Mouse (Mus musculus) neutrophil, adult 83 days (primary cell): ENCODE data around the gene Trip4. TPM values are rescaled to one million over a fixed set of nuclear protein-coding genes. Genes with fewer than 3 reads are reported as not detected.

Experiments
- total RNA-seq, 2 experiments: library from RNA; stranded (reverse); gene quantifications; one replicate each; pipeline ENCODE4 v1.2.4; 2023

Trip4 gene
- total RNA-seq = 10 to 100 TPM; 26.1 to 27.1 TPM

GRCm38 (mm10) chr9:65908394-65909300 is at the start of gene Trip4, which contains the start of gene Csnk1g1:
Gene Trip4, minus strand, starts transcription at chr9:65908794.
Gene Csnk1g1, plus strand, starts transcription at chr9:65908924.

GRCm38 (mm10) chr9:65890143-65890628 is 18.4 kb downstream of the Trip4 start, which contains the start of gene Pclaf:
Gene Pclaf, plus strand, starts transcription at chr9:65890237.

GRCm38 (mm10) chr9:65827344-65828015 is 81.1 kb downstream of the Trip4 start, which contains the start of gene Zfp609:
Gene Zfp609, minus strand, starts transcription at chr9:65827564.

Other genes with a start within 250 kb of the Trip4 start
- gene Oaz2, start 240.8 kb downstream of the Trip4 start, total RNA-seq = 10 to 100 TPM; 52.7 to 56.4 TPM
- 10 to 100 TPM; 19.8 to 21.8 TPM for gene Zfp609, start 81.2 kb downstream of the Trip4 start, total RNA-seq
- gene Pclaf, start 18.6 kb downstream of the Trip4 start, total RNA-seq = 10 to 100 TPM; 90.7 to 97.8 TPM
- gene Csnk1g1, start 130 bp upstream of the Trip4 start, total RNA-seq = 10 to 100 TPM; 36.8 to 41.6 TPM
- gene Ppib, start 151.4 kb upstream of the Trip4 start, total RNA-seq = 100 to 1,000 TPM; 198 to 217 TPM
- 1 to 10 TPM in 1 of 2 experiments, under 1 TPM in 1; 0.73 to 2.0 TPM for gene Snx22, start 160.9 kb upstream of the Trip4 start, total RNA-seq
- gene Snx1, start 217.8 kb upstream of the Trip4 start, total RNA-seq = 10 to 100 TPM; 86.0 to 93.0 TPM
- 10 to 100 TPM; 77.8 to 84.6 TPM for gene Ciao2a, start 217.8 kb upstream of the Trip4 start, total RNA-seq
- 10 to 100 TPM; 14.3 to 16.2 TPM for gene Dapk2, start 249.4 kb upstream of the Trip4 start, total RNA-seq